Mouse (Mus musculus): ENCODE data around the gene Twnk. TPM values are rescaled to one million over a fixed set of nuclear protein-coding genes. Genes with fewer than 3 reads are reported as not detected.

The Twnk gene
- polyA plus RNA-seq, 1 experiment from 2014 or later, result 10.2 TPM

DNA sequence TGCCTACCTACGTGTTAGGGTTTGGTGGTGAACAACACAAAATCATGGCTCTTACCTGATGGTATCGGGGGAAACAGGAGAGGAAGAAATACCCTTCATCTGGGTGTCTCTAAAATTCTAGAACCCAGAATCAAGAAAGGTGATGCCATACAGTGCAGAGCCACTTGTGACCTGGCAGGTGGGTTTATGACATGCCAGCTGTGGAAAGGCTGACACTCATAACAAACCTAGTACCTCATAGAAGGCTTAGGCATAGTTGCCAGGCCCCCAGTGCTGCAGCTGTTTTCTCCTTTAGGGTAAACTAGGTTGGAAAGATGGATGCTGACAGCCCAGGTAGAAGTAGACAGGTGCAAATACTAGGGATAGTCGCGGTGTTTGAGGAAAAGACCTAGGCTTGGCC lies 21.0 kb upstream of the Twnk start:
- H3K27me3 ChIP-seq (ENCODE audit: control insufficient read depth, insufficient read depth, low read length), result no peaks in the 10 kb centered on the region
- ATAC-seq (ENCODE audit: low read depth), result no peak
- H3K27ac ChIP-seq (ENCODE audit: low read depth, low read length), result no peak overlapping the region

DNA sequence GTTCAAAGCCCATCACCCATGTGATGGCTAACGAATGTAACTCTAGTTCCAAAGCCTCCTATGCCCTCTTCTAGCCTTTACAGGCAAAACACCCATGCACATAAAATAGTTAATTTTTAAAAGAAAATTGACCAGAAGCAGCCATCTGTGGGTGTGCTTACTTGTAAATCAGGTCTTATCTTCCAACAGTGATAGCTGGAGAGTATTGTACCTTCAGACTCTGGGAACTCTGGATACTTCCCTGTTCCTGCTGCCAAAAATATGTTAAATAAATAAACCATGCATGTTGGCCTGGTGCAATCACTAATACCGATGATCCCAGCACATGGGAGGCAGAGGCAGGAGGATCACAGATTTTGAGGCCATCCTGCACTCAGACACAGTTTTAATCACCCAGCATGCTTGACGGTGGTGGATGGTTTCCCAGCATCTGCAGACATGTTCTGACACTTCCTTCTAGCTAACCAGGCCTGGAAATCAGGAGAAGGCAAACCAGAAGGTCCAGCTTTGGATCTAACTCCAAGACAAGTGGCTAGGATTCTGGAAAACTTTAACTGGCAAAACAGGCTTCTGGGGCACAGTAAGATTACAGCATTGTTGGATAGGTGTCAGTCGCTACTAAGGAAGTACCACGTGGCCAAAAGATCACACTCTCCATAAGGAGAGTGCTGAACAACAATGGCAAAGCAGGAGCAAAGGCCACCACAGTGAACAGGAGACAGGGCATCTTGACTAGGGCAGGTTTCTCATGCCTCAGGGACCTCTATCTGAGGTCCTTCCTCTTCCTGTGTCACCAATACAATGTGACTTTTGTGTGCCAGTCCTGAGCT lies 20.1 kb upstream of the Twnk start:
- Histone ChIP-seq H3K4me2 (ENCODE audit: low read depth, low read length) (no peak overlapping the region), H3K9me3 (ENCODE audit: control insufficient read depth, low read length) (no peaks in the 10 kb centered on the region), H3K27ac (ENCODE audit: low read depth, low read length) (no peak overlapping the region), H3K9ac (replicated peaks; ENCODE audit: low read depth, low read length) (no peak overlapping the region), H3K27me3 (ENCODE audit: control insufficient read depth, insufficient read depth, low read length) (no peaks in the 10 kb centered on the region), H3K4me1 (ENCODE audit: control insufficient read depth, insufficient read depth, low read length) (peaks cover 3% of the 10 kb centered on the region; the same call in 1 of the 2 replicates), H3K36me3 (ENCODE audit: control insufficient read depth, insufficient read depth, low read length) (peaks cover 13% of the 10 kb centered on the region), H3K4me3 (ENCODE audit: low read depth, low read length) (no peak overlapping the region)
- 76% methylated on average over 5 of the region's 5 CpGs for WGBS
- no peak for ATAC-seq (ENCODE audit: low read depth)

More for the DNA sequence above, 21.0 kb upstream of the Twnk start:
- Histone ChIP-seq H3K4me1 (ENCODE audit: control insufficient read depth, insufficient read depth, low read length) (no peaks in the 10 kb centered on the region), H3K4me3 (ENCODE audit: low read depth, low read length) (no peak overlapping the region), H3K4me2 (ENCODE audit: low read depth, low read length) (no peak overlapping the region), H3K36me3 (ENCODE audit: control insufficient read depth, insufficient read depth, low read length) (peaks cover 17% of the 10 kb centered on the region), H3K9ac (replicated peaks; ENCODE audit: low read depth, low read length) (no peak overlapping the region), H3K9me3 (ENCODE audit: control insufficient read depth, low read length) (no peaks in the 10 kb centered on the region)
- 93% methylated on average over 4 of the region's 4 CpGs for WGBS

DNA sequence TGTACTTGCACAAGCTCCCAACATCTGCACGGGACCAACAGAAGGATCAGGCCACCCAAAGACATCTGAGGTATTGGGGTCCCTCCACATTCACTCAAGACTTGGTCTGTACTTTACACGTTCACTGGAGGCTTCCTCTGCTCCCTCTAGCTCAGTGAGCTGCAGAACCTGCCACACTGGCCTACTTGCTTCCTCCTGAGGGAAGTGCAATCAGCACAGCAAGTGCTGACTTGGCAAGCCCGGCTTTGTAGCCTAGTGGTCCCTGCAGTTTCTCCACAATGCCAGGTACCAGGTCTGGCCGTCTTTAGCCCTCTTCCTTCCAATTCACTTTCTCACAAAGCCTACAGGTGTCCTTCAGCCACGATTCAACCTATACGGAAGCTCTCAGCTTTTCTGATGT lies 18.5 kb upstream of the Twnk start:
- 72% methylated on average over 6 of the region's 6 CpGs for WGBS
- no peak overlapping the region for H3K4me2 ChIP-seq (ENCODE audit: low read depth, low read length)
- H3K9ac ChIP-seq (replicated peaks; ENCODE audit: low read depth, low read length), result no peak overlapping the region
- no peaks in the 10 kb centered on the region for H3K27me3 ChIP-seq (ENCODE audit: control insufficient read depth, insufficient read depth, low read length)
- no peaks in the 10 kb centered on the region for H3K36me3 ChIP-seq (ENCODE audit: control insufficient read depth, insufficient read depth, low read length)
- no peak for ATAC-seq (ENCODE audit: low read depth)
- H3K4me1 ChIP-seq (ENCODE audit: control insufficient read depth, insufficient read depth, low read length), result peaks cover 10% of the 10 kb centered on the region; the same call in 1 of the 2 replicates
- H3K27ac ChIP-seq (ENCODE audit: low read depth, low read length), result no peak overlapping the region
- H3K9me3 ChIP-seq (ENCODE audit: control insufficient read depth, low read length), result no peaks in the 10 kb centered on the region
- no peak overlapping the region for H3K4me3 ChIP-seq (ENCODE audit: low read depth, low read length)

DNA sequence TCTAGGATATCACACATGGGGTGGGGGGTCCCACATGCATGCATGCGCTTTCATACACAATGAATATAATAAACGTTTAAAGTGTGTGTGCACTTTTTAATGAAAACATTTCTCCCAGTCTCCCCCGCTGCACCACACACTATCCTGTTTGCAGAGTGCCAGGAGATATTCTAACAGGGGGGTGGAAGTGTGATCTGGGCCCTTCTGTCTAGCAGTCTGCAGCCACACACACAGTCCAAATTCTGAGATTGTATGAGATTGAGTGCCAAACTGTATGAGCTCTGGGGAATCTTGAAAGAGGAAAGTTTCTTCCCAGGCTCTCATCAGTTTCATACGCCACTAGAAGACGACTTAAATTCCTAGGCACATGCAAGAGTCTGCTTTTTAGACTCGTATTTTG lies 17.6 kb upstream of the Twnk start:
- Histone ChIP-seq H3K9ac (replicated peaks; ENCODE audit: low read depth, low read length) (no peak overlapping the region), H3K27ac (ENCODE audit: low read depth, low read length) (no peak overlapping the region), H3K9me3 (ENCODE audit: control insufficient read depth, low read length) (no peaks in the 10 kb centered on the region), H3K4me1 (ENCODE audit: control insufficient read depth, insufficient read depth, low read length) (peaks cover 10% of the 10 kb centered on the region; the same call in 1 of the 2 replicates), H3K4me3 (ENCODE audit: low read depth, low read length) (no peak overlapping the region), H3K4me2 (ENCODE audit: low read depth, low read length) (no peak overlapping the region), H3K36me3 (ENCODE audit: control insufficient read depth, insufficient read depth, low read length) (0 out of 2 replicates have a peak, but pooled peaks cover 8% of the 10 kb centered on the region), H3K27me3 (ENCODE audit: control insufficient read depth, insufficient read depth, low read length) (no peaks in the 10 kb centered on the region)
- 67% methylated on average over 6 of the region's 6 CpGs for WGBS
- ATAC-seq (ENCODE audit: low read depth), result no peak

DNA sequence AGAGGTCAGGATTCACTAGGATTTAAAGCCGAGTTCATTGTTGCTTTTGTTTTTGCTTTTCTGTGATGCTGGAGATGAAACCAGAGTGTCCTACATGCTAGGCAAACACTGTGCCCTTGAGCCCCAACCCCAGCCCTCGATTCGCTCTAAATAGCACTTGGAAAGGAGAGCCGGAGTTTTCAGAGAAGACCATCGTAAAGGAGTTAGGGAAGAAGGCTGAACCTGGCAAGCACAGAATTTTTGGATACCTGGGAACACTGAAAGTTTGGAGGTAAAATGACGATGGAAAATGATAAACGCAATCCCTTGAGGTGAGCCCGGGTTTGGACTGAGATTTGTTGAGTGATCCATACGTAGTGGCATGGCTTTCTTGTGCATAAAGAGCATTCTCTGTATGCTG lies 17.1 kb upstream of the Twnk start:
- WGBS, result 23% methylated on average over 9 of the region's 9 CpGs

DNA sequence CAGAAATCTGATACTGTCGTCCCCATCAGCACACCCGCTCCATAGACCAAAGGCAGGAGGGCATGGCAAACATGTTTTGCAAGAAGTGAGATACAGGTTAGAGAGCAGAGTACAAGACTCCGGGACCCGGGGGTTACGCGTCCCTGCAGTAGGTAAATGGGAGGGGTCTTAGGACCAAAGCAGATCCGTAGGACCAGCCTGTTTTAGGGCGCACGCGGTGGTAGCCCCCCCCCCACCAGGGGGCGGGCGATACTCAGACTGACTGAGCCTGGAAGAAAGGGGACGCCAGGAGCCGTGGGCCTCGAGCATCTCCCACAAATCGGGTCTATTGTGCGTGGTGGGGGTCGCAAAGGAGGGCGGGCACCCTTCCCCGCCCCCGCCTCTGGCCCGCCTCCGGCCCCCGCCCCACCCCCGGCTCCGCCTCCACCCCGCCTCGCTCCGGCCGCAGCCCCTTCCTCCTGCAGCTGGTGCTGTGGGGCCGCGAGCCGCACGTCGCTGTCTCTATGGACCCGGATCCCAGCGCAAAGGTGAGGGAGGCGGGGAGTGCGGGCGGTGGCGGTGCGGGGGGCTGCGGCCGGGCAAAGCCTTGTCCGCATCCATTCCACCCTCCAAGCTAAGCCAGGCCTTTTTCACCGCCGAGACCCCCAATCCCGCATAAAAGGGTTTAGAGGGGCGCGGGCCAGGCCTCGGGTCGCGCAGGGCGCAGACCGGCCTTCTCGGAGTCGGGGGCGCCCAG lies 16.5 kb upstream of the Twnk start, which contains the start of gene Sema4g:
TSS of gene Sema4g (plus strand) at position 271 of the 736 bp plus-strand sequence.
- H3K27me3 ChIP-seq (ENCODE audit: control insufficient read depth, insufficient read depth, low read length), result no peaks in the 10 kb centered on the region
- peak; percentile 77 for ATAC-seq (ENCODE audit: low read depth)
- H3K9me3 ChIP-seq (ENCODE audit: control insufficient read depth, low read length), result no peaks in the 10 kb centered on the region
- H3K9ac ChIP-seq (replicated peaks; ENCODE audit: low read depth, low read length), result peak within 1 kb of the TSS; percentile 86
- peak within 1 kb of the TSS; percentile 80 for H3K4me3 ChIP-seq (ENCODE audit: low read depth, low read length)
- peak within 1 kb of the TSS; percentile 66 for H3K4me2 ChIP-seq (ENCODE audit: low read depth, low read length)
- peak within 1 kb of the TSS; percentile 64 for H3K27ac ChIP-seq (ENCODE audit: low read depth, low read length)
- H3K36me3 ChIP-seq (ENCODE audit: control insufficient read depth, insufficient read depth, low read length), result 0 out of 2 replicates have a peak, but pooled peaks cover 17% of the 10 kb centered on the region
- peaks cover 10% of the 10 kb centered on the region; the same call in 1 of the 2 replicates for H3K4me1 ChIP-seq (ENCODE audit: control insufficient read depth, insufficient read depth, low read length)
- under 1% methylated on average over 41 of the region's 58 CpGs for WGBS

More for the DNA sequence above, 17.1 kb upstream of the Twnk start:
- 0 out of 2 replicates have a peak, but pooled peaks have one; percentile 0 for ATAC-seq (ENCODE audit: low read depth)
- peak overlapping the region; percentile 80 for H3K4me3 ChIP-seq (ENCODE audit: low read depth, low read length)
- H3K9ac ChIP-seq (replicated peaks; ENCODE audit: low read depth, low read length), result peak overlapping the region; percentile 86; the same call in 1 of the 2 replicates
- H3K9me3 ChIP-seq (ENCODE audit: control insufficient read depth, low read length), result no peaks in the 10 kb centered on the region
- H3K27ac ChIP-seq (ENCODE audit: low read depth, low read length), result no peak overlapping the region
- H3K4me1 ChIP-seq (ENCODE audit: control insufficient read depth, insufficient read depth, low read length), result peaks cover 10% of the 10 kb centered on the region; the same call in 1 of the 2 replicates
- no peaks in the 10 kb centered on the region for H3K27me3 ChIP-seq (ENCODE audit: control insufficient read depth, insufficient read depth, low read length)
- peak overlapping the region; percentile 66 for H3K4me2 ChIP-seq (ENCODE audit: low read depth, low read length)
- 0 out of 2 replicates have a peak, but pooled peaks cover 11% of the 10 kb centered on the region for H3K36me3 ChIP-seq (ENCODE audit: control insufficient read depth, insufficient read depth, low read length)

DNA sequence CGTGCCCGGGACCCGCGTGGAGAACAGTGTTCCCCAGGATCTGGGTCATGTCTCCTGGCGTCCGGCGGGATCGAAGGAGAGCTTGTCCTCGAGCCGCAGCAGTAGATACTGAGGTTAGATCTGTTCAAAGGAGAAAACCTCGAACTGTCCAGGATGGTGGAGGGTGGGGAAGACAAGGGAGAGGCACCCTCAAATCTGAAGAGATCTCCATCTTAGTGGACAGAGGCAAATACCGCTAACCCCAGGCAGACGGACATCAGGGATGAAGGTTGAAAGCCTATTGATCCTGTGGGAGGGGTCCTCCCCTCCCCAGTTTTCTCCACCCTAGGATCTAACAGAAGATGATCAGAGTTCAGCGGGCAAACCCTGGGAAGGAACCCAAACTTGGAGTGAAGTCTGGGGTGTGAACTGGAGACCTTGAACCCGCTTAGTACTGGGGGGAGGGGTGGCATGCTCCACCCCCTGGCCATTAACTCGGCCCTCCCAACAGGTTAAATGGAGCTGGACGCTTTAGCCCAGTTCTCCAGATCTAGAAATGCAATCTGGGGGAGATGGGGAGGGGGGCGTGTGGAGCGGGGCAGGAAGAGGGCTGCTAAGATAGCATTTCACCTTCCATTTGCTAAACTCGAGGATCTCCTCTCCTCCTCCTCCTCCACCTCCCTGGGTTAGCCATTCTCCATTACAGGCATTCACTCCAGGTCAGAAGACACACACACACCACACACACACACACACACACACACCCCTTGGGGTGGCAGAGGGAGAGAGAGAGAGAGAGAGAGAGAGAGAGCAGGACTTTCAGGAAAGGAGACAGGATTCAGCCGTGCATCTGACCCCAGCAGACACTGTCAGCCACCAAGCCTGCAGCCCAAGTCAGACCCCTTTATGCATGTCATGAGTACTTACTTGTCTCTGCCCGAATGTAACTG lies 15.6 kb upstream of the Twnk start:
- Histone ChIP-seq H3K4me3 (ENCODE audit: low read depth, low read length) (peak overlapping the region; percentile 80), H3K36me3 (ENCODE audit: control insufficient read depth, insufficient read depth, low read length) (0 out of 2 replicates have a peak, but pooled peaks cover 20% of the 10 kb centered on the region), H3K4me2 (ENCODE audit: low read depth, low read length) (peak overlapping the region; percentile 66), H3K9me3 (ENCODE audit: control insufficient read depth, low read length) (no peaks in the 10 kb centered on the region), H3K27me3 (ENCODE audit: control insufficient read depth, insufficient read depth, low read length) (no peaks in the 10 kb centered on the region), H3K4me1 (ENCODE audit: control insufficient read depth, insufficient read depth, low read length) (peaks cover 10% of the 10 kb centered on the region; the same call in 1 of the 2 replicates), H3K9ac (replicated peaks; ENCODE audit: low read depth, low read length) (peak overlapping the region; percentile 86), H3K27ac (ENCODE audit: low read depth, low read length) (peak overlapping the region; percentile 64; the same call in 1 of the 2 replicates)
- ATAC-seq (ENCODE audit: low read depth), result peak; percentile 24
- 5% methylated on average over 22 of the region's 22 CpGs for WGBS

DNA sequence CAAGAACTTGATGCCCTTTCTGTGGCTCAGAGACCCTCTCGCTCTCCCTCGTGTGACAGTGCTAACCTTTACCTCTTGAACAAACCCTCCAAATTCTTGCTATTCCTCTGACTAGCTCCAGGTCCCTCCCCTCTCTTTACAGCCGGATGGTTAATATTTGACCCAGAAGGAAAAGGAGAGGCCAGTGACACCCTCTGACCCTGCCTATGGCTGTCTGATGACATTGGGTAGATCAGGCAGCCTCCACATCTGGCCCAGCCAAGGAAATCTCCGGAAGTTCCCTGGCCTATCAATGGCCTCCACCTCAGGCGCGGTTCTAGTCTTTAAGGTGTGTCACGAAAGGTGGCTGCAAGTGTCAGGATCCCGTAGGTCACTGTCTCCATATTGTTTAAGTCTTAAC lies 14.4 kb upstream of the Twnk start:
- H3K9ac ChIP-seq (replicated peaks; ENCODE audit: low read depth, low read length), result no peak overlapping the region
- WGBS, result 71% methylated on average over 8 of the region's 8 CpGs

More for the DNA sequence above, 14.4 kb upstream of the Twnk start:
- Histone ChIP-seq H3K9me3 (ENCODE audit: control insufficient read depth, low read length) (no peaks in the 10 kb centered on the region), H3K4me1 (ENCODE audit: control insufficient read depth, insufficient read depth, low read length) (peaks cover 10% of the 10 kb centered on the region; the same call in 1 of the 2 replicates), H3K4me2 (ENCODE audit: low read depth, low read length) (peak overlapping the region; percentile 66), H3K36me3 (ENCODE audit: control insufficient read depth, insufficient read depth, low read length) (0 out of 2 replicates have a peak, but pooled peaks cover 20% of the 10 kb centered on the region), H3K4me3 (ENCODE audit: low read depth, low read length) (peak overlapping the region; percentile 80), H3K27me3 (ENCODE audit: control insufficient read depth, insufficient read depth, low read length) (no peaks in the 10 kb centered on the region), H3K27ac (ENCODE audit: low read depth, low read length) (no peak overlapping the region)
- no peak for ATAC-seq (ENCODE audit: low read depth)

Data from neural tube, embryonic 14.5 days (tissue).